Mouse (Mus musculus) hindbrain, embryonic 15.5 days (tissue): ENCODE measurements around the gene Robo1. TPM values are rescaled to one million over a fixed set of nuclear protein-coding genes. Genes with fewer than 3 reads are reported as not detected.
"Not testable (repeated sequence)": the region's sequence is repeated elsewhere in the genome, so short reads cannot be mapped to it uniquely, and the experiment has no call there.

Experiments
- ATAC-seq: fragments of 200-750 bp; cut with Nextera tagmentation; 2 replicates; pipeline ENCODE4 v1.8.0; 2017; ENCODE audit warnings: low read depth, moderate number of reproducible peaks, moderate TSS enrichment; ENCODE audit not compliant: low FRiP score
- H3K27ac ChIP-seq: fragments of 300-500 bp; sonication (generic); replicated peaks from 2 replicates; pipeline ENCODE4 v1.5.1; 2015; ENCODE audit warnings: mild to moderate bottlenecking, inconsistent platforms
- H3K27me3 ChIP-seq: fragments of 300-500 bp; sonication (generic); 2 replicates; pipeline ENCODE4 v1.6.1; 2015; ENCODE audit warnings: control low read depth, inconsistent platforms
- H3K36me3 ChIP-seq: fragments of 300-500 bp; sonication (generic); 2 replicates; pipeline ENCODE4 v1.6.1; 2015; ENCODE audit warnings: control low read depth, inconsistent platforms
- H3K4me1 ChIP-seq: fragments of 300-500 bp; sonication (generic); replicated peaks from 2 replicates; pipeline ENCODE4 v1.6.1; 2015; ENCODE audit warnings: control low read depth, inconsistent platforms
- H3K4me2 ChIP-seq: fragments of 300-500 bp; sonication (generic); 2 replicates; pipeline ENCODE4 v1.6.1; 2015; ENCODE audit warnings: moderate library complexity, mild to moderate bottlenecking, inconsistent platforms
- H3K4me3 ChIP-seq: fragments of 300-500 bp; sonication (generic); 2 replicates; pipeline ENCODE4 v1.5.1; 2015; ENCODE audit warnings: mild to moderate bottlenecking, inconsistent platforms
- H3K9ac ChIP-seq: fragments of 300-500 bp; sonication (generic); 2 replicates; pipeline ENCODE4 v1.6.1; 2015; ENCODE audit warnings: inconsistent platforms
- H3K9me3 ChIP-seq: fragments of 300-500 bp; sonication (generic); 2 replicates; pipeline ENCODE4 v1.6.1; 2016; ENCODE audit warnings: control low read depth, inconsistent platforms
- WGBS: fragments of 180-500 bp; shearing (Covaris S2); methylation state at CpG from one replicate; pipeline ENCODE4 v1.1.7; 2015; 5-methylcytosine and 5-hydroxymethylcytosine counted together
- polyA plus RNA-seq: library from polyadenylated mRNA; unstranded; fragments of >200 nt; fragmentation: Nextera tagmentation; extraction: Ambion mirVana; gene quantifications from 2 replicates; pipeline ENCODE4 v1.2.1, GENCODE M21; 2015

Gene Robo1
- polyA plus RNA-seq, 1 experiment from 2014 or later: 33.1 TPM

DNA sequence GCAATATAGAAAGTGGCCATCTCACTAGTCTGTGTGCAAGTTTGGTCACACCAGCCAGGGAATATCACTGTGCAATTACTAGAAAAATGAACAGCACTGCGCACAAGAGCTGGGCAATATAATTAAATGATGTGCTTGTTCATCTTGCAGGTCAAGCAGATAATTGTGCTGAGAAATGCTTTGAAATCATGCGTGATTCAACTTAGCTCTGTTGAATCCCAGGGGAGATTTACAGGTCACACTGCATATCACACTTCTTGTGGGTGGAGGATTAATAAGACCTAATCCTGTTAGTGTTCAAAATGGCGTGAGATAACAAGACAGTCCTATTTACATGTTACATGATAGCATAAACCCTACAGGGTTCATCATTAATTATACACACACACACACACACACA is 157.6 kb downstream of the Robo1 start:
- H3K4me1 ChIP-seq: peaks cover 6% of the 10 kb centered on the region
- H3K27me3 ChIP-seq: no peaks in the 10 kb centered on the region
- ATAC-seq: no peak
- no peak overlapping the region for H3K4me2 ChIP-seq
- WGBS: 51% methylated on average over 3 of the region's 3 CpGs
- H3K9ac ChIP-seq: no peak overlapping the region
- no peak overlapping the region for H3K4me3 ChIP-seq
- no peaks in the 10 kb centered on the region for H3K9me3 ChIP-seq
- no peaks in the 10 kb centered on the region for H3K36me3 ChIP-seq
- H3K27ac ChIP-seq: no peak overlapping the region

DNA sequence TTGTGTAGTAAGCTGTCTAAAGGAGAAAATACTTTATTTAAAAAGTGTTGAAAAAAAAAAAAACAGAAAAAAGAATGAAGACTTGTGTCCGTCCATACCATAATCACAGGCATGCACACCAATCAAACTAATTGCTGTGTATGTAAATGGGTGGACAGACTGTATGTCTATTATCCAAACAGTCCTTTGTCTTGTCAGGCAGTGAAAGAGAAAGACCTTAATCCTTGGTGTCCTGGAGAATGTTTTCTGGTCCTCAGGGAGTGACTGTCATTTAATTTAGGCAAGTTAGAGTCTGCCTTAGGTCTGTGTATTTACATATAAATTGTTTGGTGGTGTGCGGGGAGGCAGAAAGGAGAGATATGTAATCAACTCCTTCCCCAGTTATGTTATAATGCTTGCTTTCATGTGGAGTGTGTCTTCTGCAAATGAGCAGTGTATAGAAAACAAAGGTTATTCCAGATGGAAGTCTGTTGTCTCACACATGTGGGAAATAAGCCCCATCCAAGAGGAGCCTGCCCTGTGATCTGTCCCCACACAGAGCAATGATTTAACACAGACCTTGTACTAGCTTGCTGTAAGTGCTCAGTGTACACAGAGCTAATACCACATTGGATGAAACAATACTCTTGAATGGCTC is 162.0 kb downstream of the Robo1 start:
- Histone ChIP-seq H3K4me3 (no peak overlapping the region), H3K9me3 (no peaks in the 10 kb centered on the region), H3K9ac (no peak overlapping the region), H3K4me2 (no peak overlapping the region), H3K36me3 (no peaks in the 10 kb centered on the region), H3K4me1 (peaks cover 6% of the 10 kb centered on the region), H3K27ac (no peak overlapping the region), H3K27me3 (no peaks in the 10 kb centered on the region)
- ATAC-seq: no peak
- WGBS: 31% methylated on average over 2 of the region's 2 CpGs

DNA sequence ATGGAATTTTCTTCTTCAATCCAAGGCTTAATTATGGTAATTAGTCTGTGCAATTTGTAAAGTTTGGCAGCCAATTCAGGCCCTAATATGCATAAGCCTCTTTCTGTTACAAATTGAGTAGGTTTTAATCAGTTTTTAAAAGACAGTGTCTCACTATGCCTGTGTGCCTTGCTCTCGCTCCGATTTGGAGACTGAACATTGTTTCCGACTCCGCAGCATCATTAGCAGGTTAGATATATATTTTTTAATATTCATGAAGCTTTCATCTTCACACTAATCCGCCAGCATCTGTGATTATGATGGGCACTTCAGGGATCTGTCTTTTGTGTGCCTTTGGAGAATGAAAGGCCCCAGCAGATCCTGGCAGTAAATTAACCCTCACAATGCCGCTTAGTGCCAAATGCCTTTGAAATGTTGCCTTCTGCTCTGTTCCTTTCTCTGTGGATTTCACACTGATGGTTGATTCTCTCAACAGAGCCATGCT is 202.7 kb downstream of the Robo1 start:
- WGBS: 5% methylated on average over 6 of the region's 6 CpGs
- H3K36me3 ChIP-seq: no peaks in the 10 kb centered on the region
- no peaks in the 10 kb centered on the region for H3K27me3 ChIP-seq
- peak overlapping the region; percentile 45 for H3K4me2 ChIP-seq
- no peak overlapping the region for H3K9ac ChIP-seq
- H3K27ac ChIP-seq: peak overlapping the region; percentile 39
- H3K4me1 ChIP-seq: peaks cover 8% of the 10 kb centered on the region
- no peaks in the 10 kb centered on the region for H3K9me3 ChIP-seq
- H3K4me3 ChIP-seq: peak overlapping the region; percentile 20
- ATAC-seq: peak; percentile 87; the same call in 1 of the 2 replicates

DNA sequence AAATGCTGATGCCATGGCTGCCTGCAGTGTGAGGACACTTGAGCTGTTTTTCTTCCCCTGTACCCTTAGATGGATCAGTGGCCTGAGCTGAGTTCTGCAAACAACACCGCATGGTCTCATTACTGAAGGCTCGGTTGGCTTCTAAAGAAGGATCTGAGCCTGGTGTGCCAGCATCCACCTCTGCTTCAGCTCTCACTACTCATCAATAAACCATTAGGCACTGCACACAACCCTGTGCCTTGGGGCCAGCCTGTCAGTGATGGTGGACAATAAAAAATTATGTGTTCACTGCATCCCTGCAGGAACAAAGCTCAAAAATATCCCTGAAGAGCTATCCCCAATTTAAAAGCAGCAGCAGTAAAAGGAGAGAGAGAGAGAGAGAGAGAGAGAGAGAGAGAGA is 223.2 kb downstream of the Robo1 start:
- Histone ChIP-seq H3K4me3 (no peak overlapping the region), H3K9ac (no peak overlapping the region), H3K36me3 (no peaks in the 10 kb centered on the region), H3K9me3 (no peaks in the 10 kb centered on the region), H3K4me1 (no peaks in the 10 kb centered on the region), H3K27me3 (no peaks in the 10 kb centered on the region), H3K4me2 (no peak overlapping the region), H3K27ac (no peak overlapping the region)
- ATAC-seq: no peak
- 35% methylated on average over 2 of the region's 2 CpGs for WGBS

DNA sequence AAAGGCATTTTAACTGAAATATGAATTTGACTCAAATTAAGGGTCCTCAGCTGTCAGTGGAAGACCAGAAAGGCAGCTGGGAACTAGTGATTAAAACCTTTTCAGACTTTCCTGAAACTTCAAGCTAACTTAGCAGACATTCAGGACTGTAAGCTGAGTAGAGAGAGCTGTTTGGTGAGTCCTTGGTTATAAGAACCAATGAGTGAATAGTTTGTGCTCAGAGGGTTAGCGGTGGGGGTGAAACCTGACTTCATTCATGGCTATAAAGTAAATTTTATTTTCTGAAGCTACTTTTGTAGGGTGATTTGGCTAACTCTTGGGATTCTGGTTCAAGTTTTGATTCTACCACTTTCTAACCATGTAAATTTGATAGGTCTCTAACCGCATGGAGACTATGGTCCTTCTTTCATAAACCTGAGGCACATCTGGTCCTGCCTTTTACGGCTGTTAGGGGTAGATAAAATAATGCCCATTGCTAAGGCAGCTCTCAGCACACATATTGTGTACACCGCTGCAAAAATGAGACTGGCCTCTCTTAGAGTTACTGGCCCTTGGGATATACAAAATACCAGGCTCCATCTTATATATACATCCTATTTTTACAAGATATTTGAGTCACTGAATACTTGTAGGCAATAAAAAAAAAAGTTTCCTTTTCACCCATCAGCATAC is 225.9 kb downstream of the Robo1 start:
- Histone ChIP-seq H3K27me3 (no peaks in the 10 kb centered on the region), H3K36me3 (no peaks in the 10 kb centered on the region), H3K4me1 (no peaks in the 10 kb centered on the region), H3K27ac (no peak overlapping the region), H3K4me3 (no peak overlapping the region), H3K9me3 (no peaks in the 10 kb centered on the region), H3K9ac (no peak overlapping the region), H3K4me2 (no peak overlapping the region)
- ATAC-seq: no peak
- 96% methylated on average over 4 of the region's 4 CpGs for whole genome bisulfite sequencing

DNA sequence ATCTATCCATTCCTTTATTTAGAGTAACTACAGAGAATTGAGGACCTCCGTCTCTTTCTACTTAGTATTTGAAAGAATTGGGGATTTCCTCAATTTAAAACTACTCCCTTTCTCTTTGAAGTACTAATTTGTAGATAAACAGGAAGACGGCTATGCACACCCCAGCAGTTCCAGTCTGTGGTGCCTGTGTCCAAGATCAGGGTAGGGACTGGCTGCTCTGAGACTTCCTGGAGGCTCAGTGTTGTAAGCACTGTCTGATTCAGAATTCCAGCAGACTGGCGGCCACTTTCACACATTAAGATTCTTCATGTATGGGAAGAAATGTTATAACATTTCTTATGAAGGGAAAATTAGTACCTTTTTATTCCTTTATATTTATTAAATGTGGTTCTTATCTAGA is 230.1 kb downstream of the Robo1 start:
- Histone ChIP-seq H3K4me2 (no peak overlapping the region), H3K27me3 (no peaks in the 10 kb centered on the region), H3K36me3 (no peaks in the 10 kb centered on the region), H3K9ac (no peak overlapping the region), H3K27ac (no peak overlapping the region), H3K9me3 (no peaks in the 10 kb centered on the region), H3K4me1 (no peaks in the 10 kb centered on the region), H3K4me3 (no peak overlapping the region)
- 76% methylated on average over 3 of the region's 3 CpGs for WGBS
- ATAC-seq: no peak

DNA sequence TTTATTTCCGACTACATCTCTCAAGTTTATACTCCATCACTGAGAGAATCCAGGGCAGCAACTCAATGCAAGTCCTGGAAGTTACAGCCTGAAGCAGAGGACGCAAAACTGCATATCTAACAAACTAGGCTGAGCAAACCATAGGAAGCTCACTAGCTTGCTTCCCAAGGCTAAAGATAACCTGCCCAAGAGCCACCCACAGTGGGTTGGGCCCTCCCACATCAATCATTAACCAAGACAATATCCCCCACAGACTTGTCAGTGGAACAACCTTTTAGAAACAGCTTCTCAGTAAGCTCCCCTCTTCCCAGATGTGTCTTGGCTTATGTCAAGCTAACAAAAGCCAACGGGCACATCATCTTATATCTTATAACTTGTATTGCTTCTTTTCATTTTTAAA is 235.8 kb downstream of the Robo1 start:
- 59% methylated on average over 3 of the region's 3 CpGs for WGBS
- Histone ChIP-seq H3K9ac (no peak overlapping the region), H3K4me2 (no peak overlapping the region), H3K27me3 (no peaks in the 10 kb centered on the region), H3K36me3 (no peaks in the 10 kb centered on the region), H3K27ac (no peak overlapping the region), H3K4me3 (no peak overlapping the region), H3K4me1 (no peaks in the 10 kb centered on the region), H3K9me3 (no peaks in the 10 kb centered on the region)
- ATAC-seq: no peak

DNA sequence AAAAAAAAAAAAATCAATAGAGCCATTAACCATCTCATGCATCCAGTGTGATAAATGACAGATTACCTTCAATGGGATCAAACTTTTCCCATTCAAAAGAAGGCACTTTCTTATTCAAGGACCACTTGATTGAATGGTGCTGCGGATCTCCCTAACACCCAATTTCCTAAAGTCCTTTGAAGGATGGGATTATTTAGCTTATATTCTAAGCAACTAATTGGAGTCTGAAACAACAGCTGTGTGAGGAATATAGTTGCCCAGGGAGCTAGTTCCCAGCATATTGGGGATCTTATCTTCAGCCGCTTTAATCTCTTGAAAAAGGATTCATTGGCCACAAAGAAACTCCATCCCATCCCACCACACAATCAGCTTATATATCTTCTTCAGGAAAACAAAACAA is 236.8 kb downstream of the Robo1 start:
- 43% methylated on average over 2 of the region's 2 CpGs for WGBS
- H3K9me3 ChIP-seq: no peaks in the 10 kb centered on the region
- no peaks in the 10 kb centered on the region for H3K36me3 ChIP-seq
- no peak for ATAC-seq
- H3K27me3 ChIP-seq: no peaks in the 10 kb centered on the region
- no peak overlapping the region for H3K9ac ChIP-seq
- H3K4me2 ChIP-seq: no peak overlapping the region
- H3K4me3 ChIP-seq: no peak overlapping the region
- no peak overlapping the region for H3K27ac ChIP-seq
- H3K4me1 ChIP-seq: no peaks in the 10 kb centered on the region

DNA sequence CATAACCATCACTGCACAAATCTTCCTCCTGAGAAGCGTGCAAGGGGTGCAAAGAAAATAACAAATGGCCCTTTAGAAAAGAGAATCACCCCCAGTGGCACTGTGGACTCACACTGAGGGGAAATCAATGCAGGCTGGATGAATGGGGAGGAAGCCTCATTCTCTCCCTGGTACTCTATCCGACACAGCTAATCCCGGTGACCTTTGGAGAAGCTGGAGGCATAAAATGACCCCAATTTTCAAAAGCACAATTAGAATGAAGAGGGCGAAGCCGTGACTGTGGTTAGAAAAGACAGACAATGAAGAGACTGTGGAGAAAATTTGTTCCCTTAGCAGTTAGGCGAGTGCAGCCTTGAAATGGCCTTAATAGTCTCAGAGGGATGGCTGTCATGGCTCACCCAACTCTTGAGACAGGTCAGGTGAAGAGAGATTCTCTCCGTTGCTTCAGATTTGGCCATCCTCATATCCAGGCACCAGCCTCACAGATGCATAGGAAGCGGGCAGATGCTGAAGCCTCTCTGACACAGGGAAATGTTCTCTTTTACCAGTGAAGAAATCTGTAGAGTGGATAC is 243.7 kb downstream of the Robo1 start:
- no peaks in the 10 kb centered on the region for H3K9me3 ChIP-seq
- no peak for ATAC-seq
- H3K36me3 ChIP-seq: no peaks in the 10 kb centered on the region
- H3K4me2 ChIP-seq: no peak overlapping the region
- H3K9ac ChIP-seq: no peak overlapping the region
- 18% methylated on average over 8 of the region's 8 CpGs for whole genome bisulfite sequencing
- H3K4me1 ChIP-seq: no peaks in the 10 kb centered on the region
- H3K27ac ChIP-seq: no peak overlapping the region
- H3K27me3 ChIP-seq: no peaks in the 10 kb centered on the region
- H3K4me3 ChIP-seq: no peak overlapping the region

DNA sequence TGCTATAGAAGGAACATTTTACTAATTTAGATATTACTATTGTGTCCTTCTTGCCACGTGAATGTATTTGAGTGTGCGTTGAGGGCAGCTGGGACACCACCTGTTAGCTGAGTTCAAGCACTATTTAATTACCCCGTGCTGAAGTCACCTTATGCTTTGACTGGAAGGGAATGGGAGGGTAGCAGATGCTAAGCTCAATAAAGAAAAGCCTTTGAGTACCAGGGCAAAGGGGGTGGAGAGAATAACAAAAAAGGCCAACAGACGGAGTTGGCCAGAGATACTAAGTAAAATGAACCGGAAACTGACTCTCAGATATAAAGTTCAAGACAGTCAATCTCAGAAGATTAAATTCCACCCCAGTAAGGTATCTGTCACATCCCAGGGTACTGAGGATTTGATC is 245.6 kb downstream of the Robo1 start:
- WGBS: 11% methylated on average over 5 of the region's 5 CpGs
- ATAC-seq: no peak
- Histone ChIP-seq H3K9me3 (no peaks in the 10 kb centered on the region; the same call in 1 of the 2 replicates), H3K27ac (no peak overlapping the region), H3K4me1 (no peaks in the 10 kb centered on the region), H3K9ac (no peak overlapping the region), H3K27me3 (no peaks in the 10 kb centered on the region), H3K36me3 (no peaks in the 10 kb centered on the region), H3K4me2 (no peak overlapping the region), H3K4me3 (no peak overlapping the region)

DNA sequence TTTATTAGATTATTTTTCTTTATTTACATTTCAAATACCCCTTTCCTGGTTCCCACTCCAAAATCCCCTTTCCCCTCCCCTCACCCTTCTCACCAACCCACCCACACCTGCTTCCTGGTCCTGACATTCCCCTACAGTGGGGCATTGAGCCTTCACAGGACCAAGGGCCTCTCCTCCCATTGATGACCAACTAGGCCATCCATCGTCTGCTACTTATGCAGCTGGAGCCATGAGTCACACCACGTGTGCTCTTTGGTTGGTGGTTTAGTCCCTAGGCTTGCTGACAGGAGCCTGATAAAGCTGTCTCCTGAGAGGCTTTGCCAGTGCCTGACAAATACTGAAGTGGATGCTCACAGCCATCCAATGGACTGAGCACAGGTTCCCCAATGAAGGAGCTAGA is 254.0 kb downstream of the Robo1 start:
- not testable (repeated sequence) for H3K9ac ChIP-seq, H3K4me2 ChIP-seq, H3K27ac ChIP-seq, H3K4me1 ChIP-seq, H3K27me3 ChIP-seq, ATAC-seq, H3K36me3 ChIP-seq, H3K9me3 ChIP-seq, H3K4me3 ChIP-seq
- WGBS: 38% methylated on average over 2 of the region's 2 CpGs

DNA sequence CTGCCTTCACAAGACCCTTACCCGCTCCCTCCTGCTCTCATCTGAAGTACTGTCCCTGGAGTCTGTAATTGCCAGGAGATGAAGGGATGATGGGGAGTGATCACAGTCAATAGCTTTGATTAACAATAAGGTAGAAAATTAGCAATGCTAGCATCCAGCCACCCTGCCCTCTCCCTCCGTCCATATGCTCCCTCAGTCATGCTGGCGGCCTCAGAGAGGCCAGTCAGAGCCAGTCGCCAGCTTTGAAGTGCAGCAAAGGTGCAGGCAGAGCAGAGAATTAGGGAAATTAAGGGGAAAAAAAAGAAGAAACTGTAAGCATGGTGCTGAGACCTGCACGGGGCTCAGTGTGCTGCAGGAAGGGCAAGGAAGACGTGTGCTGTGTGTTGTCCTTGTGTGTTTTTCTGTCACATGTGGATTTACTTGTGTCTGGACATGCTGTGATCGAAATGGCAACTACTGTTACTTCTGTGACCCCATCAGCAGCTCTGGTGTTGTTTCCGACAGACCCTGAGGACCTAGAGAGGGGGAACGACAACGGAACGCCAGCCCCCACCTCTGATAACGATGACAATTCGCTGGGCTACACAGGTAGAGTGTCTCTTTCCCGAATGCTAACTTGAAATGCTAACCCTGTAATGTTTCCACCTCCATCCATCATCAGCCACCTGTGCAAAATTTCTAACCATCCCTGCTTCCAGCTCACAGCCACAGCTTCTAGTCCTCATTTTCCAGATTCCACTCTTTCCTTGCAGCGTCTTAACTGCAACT is 255.3 kb downstream of the Robo1 start:
- Histone ChIP-seq H3K4me1 (peaks cover 10% of the 10 kb centered on the region), H3K9me3 (no peaks in the 10 kb centered on the region), H3K27ac (no peak overlapping the region), H3K4me2 (peak overlapping the region; percentile 37), H3K9ac (0 out of 2 replicates have a peak overlapping the region, but pooled peaks have one; percentile 9), H3K27me3 (no peaks in the 10 kb centered on the region), H3K4me3 (no peak overlapping the region), H3K36me3 (no peaks in the 10 kb centered on the region)
- 26% methylated on average over 15 of the region's 15 CpGs for WGBS
- no peak for ATAC-seq
